Mouse (Mus musculus): Measurements from ENCODE around the gene Tyw1.

The Tyw1 gene

GRCm38 (mm10) chr5:130266651-130267050 is 11.2 kb downstream of the Tyw1 start:
- no peak for DNase-seq

- no peak for DNase-seq
Measured at GRCm38 (mm10) chr5:130267316-130267715, 11.9 kb downstream of the Tyw1 start.

GRCm38 (mm10) chr5:130268976-130269375 is 13.6 kb downstream of the Tyw1 start:
- no peak for DNase-seq

- no peak for DNase-seq
Measured at GRCm38 (mm10) chr5:130272344-130272743, 16.9 kb downstream of the Tyw1 start.

DNA sequence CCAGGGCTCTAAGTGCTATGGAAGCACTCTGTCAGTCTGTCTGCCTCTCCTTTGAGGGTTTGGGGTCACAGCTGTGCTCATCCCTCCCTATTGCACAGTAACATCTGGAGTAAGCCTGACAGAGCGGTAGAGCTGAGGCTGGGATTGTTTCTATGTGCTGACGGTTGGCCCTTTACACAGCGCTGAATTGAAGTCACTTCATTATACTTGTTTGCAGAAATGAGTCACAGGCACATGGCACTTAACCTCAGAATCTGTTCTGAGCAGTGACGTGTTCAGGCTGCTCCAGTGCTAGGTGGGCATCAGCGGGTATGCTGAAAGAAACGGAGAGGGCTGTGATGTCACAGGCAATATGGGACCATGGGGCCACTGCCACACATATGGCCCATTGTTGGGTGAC is 17.6 kb downstream of the Tyw1 start:
- no peak for DNase-seq

DNA sequence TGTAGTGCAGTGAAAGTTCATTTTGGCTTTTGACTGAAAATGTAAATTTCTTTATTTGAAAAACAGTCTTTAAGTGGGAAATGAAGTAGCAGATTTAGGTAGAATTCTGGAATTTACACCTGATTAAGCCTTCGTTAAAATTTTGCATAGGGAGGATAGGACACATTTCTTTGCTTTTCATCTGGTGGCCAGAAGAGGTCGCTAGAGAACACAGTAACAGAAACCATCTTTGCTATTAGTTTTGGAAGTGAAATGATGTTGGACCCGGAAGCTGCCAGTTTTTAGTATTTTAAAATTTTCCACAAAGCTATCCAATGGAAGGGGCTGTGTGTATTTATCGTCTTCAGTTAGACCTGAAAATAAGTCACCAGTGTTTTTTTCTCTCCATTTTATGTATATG is 20.1 kb downstream of the Tyw1 start:
- DNase-seq, result no peak

DNA sequence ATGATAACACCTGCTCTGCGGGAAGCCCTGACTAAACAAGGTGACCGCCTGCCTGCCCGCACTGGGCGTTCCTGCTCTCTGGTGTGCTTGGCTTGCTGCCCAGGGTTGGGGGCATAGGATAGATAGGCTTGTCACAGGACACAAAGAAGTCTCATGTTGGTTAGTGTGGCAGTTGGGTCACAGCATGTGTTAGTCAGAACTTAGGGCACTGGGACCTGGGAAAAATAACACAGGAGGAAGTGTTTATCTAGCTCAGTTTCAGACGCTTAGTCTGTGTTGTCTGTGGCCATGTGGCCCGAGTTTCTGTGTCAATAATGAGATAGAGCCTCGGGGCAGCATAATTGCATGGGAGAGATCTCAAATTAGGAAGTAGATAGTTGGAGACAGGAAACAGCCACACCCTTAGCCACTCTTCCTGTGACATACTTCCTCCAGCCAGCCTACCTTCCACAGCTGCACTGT is 22.6 kb downstream of the Tyw1 start:
- DNase-seq, result peak; percentile 93

DNA sequence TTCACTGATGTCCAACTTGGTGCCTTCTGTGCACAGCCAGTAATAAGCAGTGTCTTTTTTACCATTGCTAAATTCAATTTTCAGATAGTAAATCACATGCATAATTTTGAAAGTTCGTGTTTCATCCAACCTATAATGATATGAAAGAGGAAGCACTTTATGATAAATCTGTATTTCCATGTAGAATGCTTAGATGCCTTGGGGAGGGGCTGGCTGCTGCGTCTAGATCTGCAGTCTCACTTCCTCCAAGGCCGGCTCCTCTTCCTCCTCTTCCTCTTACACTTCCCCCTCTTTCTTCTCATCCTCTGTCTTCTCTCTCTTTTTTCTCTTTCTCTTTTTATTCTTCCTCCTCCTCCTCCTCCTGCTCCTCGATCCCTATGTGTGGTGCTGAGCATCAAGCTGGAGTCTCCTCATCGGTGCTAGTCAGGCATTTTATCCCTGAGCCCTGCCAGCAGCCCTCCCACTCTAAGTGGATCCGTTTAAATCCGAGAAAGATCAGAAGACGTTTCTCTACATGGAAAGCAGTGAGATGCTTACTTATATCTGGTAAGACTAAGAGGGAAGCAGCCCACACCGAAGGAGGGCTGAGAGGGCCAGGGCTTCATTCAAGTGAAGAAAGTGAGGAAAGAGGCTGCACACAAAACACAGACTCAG is 27.8 kb downstream of the Tyw1 start:
- DNase-seq, result no peak

DNA sequence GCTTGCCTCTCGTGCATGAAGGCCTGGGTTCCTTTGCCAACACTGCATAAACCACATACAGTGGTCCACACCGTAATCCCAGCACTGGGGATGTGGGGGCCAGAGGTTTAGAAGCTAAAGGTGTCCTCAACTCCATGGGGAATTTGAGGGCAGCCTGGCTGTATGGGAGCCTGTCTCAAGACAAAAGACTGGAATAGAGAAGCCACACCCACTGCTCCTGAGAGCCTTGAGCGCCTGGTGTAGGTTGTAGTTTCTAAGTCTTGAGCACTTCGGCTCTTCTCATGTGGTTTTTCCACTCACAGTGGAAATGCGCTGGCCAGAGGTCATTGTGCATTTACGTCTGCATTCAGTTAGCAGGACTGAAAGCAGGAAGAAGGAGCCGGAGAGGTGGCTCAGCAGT is 32.7 kb downstream of the Tyw1 start:
- no peak for DNase-seq

DNA sequence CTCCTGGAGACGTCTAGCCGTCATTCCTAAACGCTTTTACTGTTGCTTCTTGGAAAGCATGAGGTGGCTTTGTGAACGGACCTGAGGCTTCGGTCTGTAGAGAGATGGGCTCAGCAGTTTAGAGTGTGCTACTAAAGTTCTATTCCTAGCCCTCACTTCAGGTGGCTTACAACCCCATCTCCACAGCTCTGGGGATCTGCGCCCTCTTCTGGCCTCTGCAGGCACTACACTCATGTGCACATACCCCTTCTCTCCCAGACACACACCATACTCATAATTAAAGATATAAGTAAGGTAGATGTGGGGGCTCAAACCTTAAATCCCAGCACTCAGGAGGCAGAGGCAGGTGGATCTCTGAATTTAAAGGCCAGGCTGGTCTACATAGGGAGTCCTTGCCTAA is 34.8 kb downstream of the Tyw1 start:
- DNase-seq, result no peak

DNA sequence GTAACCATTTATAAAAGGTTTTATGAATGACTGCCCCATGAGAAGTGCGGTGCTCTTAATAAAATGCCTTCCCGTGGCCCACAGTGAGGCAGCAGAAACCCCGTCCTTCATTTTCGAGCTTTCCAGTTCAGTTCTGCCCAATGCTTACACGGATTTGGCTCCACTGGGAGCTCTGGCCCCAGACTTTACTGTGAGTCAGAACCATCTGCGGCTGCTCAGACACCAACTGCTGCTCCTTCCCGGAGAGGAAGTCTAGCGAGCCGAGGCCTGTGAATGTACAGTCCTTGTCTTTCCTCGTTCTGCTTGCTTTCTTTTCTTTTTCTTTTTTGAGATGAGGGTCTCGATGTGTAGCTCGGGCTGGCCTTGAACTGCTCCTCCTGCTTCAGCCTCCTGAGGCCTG is 35.4 kb downstream of the Tyw1 start:
- no peak for DNase-seq

- DNase-seq, result no peak
Measured at GRCm38 (mm10) chr5:130292976-130293375, 37.6 kb downstream of the Tyw1 start.

DNA sequence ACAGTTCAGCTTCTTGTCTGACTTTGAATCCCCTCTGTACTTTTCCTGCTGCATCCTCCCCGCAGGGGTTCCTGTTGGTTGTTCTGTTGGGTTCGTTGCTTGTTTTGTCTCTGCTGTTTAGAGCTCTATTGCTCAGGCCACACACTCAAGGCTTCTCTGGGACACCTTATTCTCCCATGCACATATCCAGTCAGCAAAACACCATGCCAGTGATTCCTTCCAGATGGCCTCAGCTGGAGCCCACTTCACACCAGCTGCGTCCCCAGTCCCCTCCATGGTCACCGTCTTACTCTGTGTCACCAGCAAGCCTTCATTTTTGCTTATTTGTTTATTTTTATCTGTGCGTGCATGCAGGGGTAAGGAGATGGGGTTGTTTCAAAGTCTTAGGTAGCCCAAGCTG is 38.5 kb downstream of the Tyw1 start:
- no peak for DNase-seq

DNA sequence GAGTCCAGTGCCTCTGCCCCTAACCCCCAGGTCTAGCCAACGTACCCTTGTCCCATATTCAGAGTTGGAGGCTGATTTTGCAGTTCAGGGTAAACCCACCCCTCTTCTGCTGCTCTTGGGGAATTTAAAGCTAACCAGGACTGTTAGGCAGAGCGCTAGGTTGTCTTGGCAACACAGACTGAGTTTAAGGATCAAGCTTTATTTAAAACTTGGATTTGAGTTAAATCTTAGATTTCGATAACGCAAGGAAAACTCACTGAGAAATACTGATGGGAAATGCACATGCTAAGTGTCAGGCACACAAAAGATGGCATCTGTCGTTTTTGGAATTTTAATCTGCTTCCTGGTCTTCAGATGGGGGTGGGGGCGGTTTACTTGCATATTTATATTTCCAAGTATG is 39.2 kb downstream of the Tyw1 start:
- DNase-seq, result no peak

DNA sequence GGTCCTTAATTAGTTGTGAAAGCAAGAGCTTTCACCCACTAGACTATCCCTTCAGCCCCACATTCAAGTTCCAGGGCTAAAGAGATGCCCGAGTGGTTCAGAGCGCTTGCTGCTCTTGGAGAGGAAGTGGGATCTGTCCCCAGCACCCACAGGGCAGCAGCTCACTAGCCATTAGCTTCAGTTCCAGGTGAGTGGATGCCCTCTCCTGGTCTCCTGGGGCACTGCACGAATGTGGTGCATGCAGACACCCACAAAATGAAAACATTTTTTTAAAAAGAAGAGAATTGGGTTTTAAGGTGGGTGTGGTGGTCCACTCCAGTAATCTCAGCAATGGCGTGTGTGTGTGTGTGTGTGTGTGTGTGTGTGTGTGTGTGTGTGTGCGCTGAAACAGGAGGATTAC is 40.7 kb downstream of the Tyw1 start:
- no peak for DNase-seq

DNA sequence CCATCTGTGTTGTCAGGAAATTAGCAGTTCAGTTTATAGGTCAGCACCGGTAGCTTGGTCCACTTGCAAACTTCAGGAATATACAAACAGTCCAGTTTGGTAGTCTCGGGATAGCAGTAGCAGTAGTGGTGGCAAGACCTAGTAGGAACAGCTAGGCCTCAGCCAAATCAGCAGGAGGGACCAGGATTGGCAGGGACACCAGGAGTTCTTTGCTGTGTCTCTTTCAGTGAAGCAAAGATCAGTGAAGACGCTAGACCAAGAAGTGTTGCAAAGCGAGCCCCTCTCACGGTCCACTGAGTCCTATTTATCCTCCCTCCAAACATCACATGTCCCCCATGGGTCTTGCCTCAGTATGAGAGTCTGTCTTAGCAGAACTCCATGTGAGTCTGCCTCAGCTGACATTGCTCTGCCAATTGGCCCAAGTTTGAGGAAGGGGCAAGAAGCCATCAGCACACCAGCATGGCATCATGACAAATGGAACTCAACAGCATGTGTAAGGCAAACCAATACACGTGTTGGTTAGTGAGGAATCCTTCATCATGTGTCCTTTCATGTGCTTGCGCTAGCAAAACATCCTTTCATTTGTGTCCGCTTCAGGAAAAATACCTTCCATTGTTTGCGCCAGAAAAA is 43.5 kb downstream of the Tyw1 start:
- no peak for DNase-seq

DNA sequence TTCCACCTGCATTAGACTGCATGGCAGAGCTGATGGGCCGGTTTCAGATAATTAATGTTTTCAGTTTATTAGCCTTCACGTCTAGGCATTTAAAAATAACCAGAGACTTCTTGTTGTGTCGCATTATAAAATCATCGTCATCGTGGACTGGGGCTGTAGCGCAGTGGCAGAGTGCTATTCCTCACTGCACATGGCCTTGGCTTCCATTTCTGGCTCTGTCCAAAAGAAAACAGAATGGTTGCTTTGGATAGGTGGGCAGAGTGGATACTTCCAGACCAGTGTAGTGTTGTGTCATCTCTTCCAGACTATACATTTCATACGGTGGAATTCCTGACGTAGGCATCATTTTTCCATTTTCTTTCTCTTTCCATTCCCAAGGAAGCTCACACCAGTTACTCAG is 44.1 kb downstream of the Tyw1 start:
- no peak for DNase-seq

DNA sequence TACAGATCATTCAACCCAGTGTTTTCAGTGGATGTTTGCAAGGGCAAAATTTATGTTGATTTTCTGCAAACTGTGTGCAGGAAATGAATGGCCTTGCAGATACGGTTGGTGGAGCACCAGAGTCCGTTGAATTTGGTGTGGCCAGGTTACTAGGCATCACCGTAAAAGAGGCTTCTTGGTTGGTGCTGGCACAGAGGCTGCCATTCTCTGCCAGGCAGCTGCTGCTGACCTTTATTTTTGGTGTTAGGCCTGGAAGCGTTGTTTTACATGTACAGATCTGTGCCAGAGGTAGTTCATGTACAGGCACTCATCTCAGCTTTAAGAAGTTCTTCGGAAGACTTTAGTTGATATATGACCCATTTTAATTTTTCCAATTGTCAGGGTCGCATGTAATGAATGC is 48.2 kb downstream of the Tyw1 start:
- DNase-seq, result no peak

GRCm38 (mm10) chr5:130307921-130308320 is 52.5 kb downstream of the Tyw1 start:
- DNase-seq, result no peak

DNA sequence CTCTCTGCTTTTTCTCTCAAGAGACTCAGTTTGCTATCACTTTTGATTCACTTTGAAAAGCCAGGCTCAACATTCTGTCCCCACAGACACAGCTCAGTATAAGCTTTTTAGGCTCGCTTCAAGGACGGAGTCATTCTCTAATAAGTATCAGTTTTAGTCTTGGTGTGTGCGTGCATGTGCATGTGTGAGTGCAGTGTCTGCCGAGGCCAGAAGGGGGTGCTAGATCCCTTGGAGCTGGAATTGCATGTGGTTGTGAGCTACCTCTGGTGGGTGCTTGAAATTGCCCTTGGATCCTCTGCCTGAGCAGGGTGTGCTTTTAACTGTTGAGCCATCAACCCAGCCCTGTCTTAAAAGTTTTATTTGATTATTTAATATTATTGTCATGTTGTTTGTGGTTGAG is 54.7 kb downstream of the Tyw1 start:
- no peak for DNase-seq

DNA sequence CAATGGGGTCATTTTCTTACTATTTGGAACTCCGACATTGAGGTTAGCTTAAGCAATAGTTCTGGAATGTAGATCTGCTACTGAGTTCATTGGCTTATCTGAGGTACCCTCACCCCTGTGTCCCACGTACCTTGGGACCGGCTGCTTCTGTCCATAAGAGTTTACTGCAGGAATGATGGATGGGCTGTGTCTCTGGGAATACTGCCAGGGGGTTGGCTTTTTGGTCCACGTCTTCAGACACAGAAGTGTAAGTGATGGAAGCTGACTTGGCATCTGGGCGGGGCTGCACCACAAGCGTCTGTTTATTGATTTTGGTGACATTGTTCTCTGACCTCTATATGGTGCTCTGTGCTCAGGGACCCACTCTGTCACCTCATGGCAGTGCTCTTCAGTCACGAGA is 55.4 kb downstream of the Tyw1 start:
- DNase-seq, result no peak

DNA sequence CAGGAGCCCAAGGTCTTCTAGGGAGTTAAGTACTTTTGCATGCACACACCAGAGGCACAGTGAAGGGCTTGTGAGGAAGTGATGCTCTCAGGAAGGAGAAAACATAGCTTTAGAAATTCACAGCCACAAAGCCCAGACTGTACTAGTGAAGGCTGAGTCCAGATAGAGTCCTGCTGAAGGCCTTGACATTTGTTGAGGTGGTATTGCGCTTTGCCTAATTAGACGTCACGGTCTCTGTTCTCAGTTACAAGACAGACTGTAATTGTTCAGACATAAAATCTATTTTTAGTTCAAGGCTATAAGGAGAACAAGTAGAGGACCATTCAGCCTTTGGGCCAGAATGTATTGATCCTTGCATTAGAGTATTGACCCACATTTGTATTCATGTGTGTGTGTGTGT is 58.1 kb downstream of the Tyw1 start:
- no peak for DNase-seq

GRCm38 (mm10) chr5:130314926-130315325 is 59.5 kb downstream of the Tyw1 start:
- DNase-seq, result no peak

DNA sequence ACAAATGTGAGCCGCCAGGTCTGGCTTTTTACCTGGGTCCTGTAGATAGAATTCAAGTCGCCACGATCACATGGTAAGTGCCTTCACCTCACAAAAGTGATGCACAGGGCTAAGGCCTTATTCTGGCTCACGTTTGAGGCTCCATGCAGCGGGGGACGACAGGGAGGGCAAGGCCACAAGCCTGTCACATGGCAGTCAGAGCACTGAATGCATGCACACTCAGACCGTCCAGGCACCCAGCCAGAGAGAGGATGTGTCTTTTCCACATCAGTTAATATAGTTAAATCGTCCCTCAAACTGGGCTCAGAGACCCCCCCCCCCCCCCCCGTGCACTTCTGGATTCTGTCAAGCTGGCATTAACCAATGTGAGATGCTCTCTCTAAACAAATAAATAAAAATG is 60.9 kb downstream of the Tyw1 start:
- DNase-seq, result no peak

GRCm38 (mm10) chr5:130319783-130320182 is 64.4 kb downstream of the Tyw1 start:
- no peak for DNase-seq

All from heart, adult 11 months (tissue).